Mouse (Mus musculus) myocyte (in vitro differentiated cells): ENCODE measurements around the gene 2700081O15Rik.
A peak's percentile ranks its signal among the peaks of the same experiment; 100 is the strongest.

Experiments used
- CEBPB ChIP-seq: IDR thresholded peaks from 2 replicates; pipeline ENCODE4 v1.6.1; 2011; ENCODE audit warnings: mild to moderate bottlenecking, moderate library complexity; ENCODE audit not compliant: poor library complexity, insufficient read depth, severe bottlenecking
- E2F4 ChIP-seq: IDR thresholded peaks from one replicate; pipeline ENCODE4 v1.6.1; 2011; ENCODE audit warnings: mild to moderate bottlenecking, control low read depth, moderate library complexity; ENCODE audit not compliant: insufficient read depth
- MAX ChIP-seq: IDR thresholded peaks from one replicate; pipeline ENCODE4 v1.6.1; 2011; ENCODE audit warnings: low read depth, mild to moderate bottlenecking, control low read depth
- MYOD1 ChIP-seq, 3 experiments: IDR thresholded peaks; one replicate each; pipeline ENCODE4 v1.6.1; 2011; ENCODE audit warnings: control low read depth in 2 of 3, low read depth in 2 of 3, mild to moderate bottlenecking in 2 of 3, moderate library complexity in 1 of 3; ENCODE audit not compliant: insufficient read length in 2 of 3, control insufficient read depth in 1 of 3
- MYOG ChIP-seq, 3 experiments: IDR thresholded peaks; one replicate each; pipeline ENCODE4 v1.6.1; 2011; ENCODE audit warnings: control low read depth in 2 of 3, low read depth in 2 of 3, mild to moderate bottlenecking in 2 of 3; ENCODE audit not compliant: insufficient read length in 2 of 3, control insufficient read depth in 1 of 3, insufficient read depth in 1 of 3
- POLR2A ChIP-seq: IDR thresholded peaks from one replicate; pipeline ENCODE4 v1.6.1; 2011; ENCODE audit warnings: low read depth, mild to moderate bottlenecking, control low read depth, moderate library complexity; ENCODE audit not compliant: insufficient read length
- POLR2AphosphoS2 ChIP-seq: IDR thresholded peaks from one replicate; pipeline ENCODE4 v1.6.1; 2011; ENCODE audit warnings: low read depth, control low read depth; ENCODE audit not compliant: insufficient read length
- REST ChIP-seq: IDR thresholded peaks from one replicate; pipeline ENCODE4 v1.6.1; 2011; ENCODE audit warnings: mild to moderate bottlenecking, control low read depth, moderate library complexity; ENCODE audit not compliant: insufficient read depth, insufficient read length
- TCF12 ChIP-seq: IDR thresholded peaks from one replicate; pipeline ENCODE4 v1.6.1; 2011; ENCODE audit warnings: mild to moderate bottlenecking, control low read depth; ENCODE audit not compliant: poor library complexity, insufficient read depth, severe bottlenecking
- TCF3 ChIP-seq: IDR thresholded peaks from one replicate; pipeline ENCODE4 v1.6.1; 2011; ENCODE audit warnings: low read depth, control low read depth; ENCODE audit not compliant: insufficient read length
- USF1 ChIP-seq: IDR thresholded peaks from one replicate; pipeline ENCODE4 v1.6.1; 2011; ENCODE audit warnings: low read depth, mild to moderate bottlenecking, control low read depth, moderate library complexity

- TF ChIP-seq POLR2A: no peak
- peak; percentile 28 for TF ChIP-seq POLR2AphosphoS2
- TF ChIP-seq USF1: no peak
- no peak for TF ChIP-seq TCF12
- TF ChIP-seq CEBPB: no peak
- TF ChIP-seq MAX: no peak
- no peak for TF ChIP-seq E2F4
- no peak for TF ChIP-seq MYOG (IDR thresholded peaks at IDR 0.05; ENCODE audit: control insufficient read depth in 1 of 3, insufficient read depth in 1 of 3, insufficient read length in 2 of 3, low read depth in 2 of 3)
- TF ChIP-seq MYOD1 (IDR thresholded peaks at IDR 0.05; ENCODE audit: control insufficient read depth in 1 of 3, insufficient read length in 2 of 3, low read depth in 2 of 3): no peak
- no peak for TF ChIP-seq REST
- no peak for TF ChIP-seq TCF3
These were observed 4.5 kb downstream of the 2700081O15Rik start for GRCm38 (mm10) chr19:7421602-7422591.
